Mouse (Mus musculus): ENCODE measurements around the gene Gm45808.
A peak's percentile ranks its signal among the peaks of the same experiment; 100 is the strongest.
"Not testable (repeated sequence)": the region's sequence is repeated elsewhere in the genome, so short reads cannot be mapped to it uniquely, and the experiment has no call there.

Gm45808 gene

DNA sequence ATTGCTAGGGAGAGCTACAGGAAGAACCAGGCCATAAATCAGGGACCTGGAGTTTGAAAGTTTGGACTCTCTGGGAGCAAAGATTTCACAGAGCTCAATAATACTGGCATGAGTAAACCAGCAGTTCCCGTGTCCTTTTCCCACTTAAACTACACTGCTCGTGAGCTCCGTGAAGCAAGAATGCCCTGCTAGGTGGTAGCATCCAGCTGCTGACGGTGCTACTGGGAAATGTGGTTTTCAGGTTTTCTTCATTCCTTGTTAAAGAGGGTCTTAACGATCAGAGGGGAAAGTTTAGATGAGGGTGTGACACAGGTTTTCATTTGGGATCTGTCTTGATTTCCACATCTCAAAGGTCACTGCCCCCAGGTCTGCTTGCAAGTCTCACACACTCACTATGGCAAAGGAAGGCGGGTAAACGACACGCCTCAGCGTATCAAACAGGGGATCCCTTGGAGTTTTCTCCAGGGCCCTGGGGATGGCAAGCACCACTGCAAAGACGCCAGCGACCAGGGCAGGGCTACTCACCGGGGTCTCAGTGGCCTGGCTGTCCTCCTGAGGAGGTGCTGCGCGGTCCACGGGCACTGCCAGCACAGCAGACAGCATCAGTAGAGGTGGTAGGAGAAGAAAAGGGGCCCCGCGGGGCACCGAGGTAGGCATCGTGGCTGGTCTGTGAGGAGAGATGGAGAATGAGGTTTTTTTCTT lies 22.7 kb upstream of the Gm45808 start:
- no peak for DNase-seq (ENCODE audit: low spot score)

DNA sequence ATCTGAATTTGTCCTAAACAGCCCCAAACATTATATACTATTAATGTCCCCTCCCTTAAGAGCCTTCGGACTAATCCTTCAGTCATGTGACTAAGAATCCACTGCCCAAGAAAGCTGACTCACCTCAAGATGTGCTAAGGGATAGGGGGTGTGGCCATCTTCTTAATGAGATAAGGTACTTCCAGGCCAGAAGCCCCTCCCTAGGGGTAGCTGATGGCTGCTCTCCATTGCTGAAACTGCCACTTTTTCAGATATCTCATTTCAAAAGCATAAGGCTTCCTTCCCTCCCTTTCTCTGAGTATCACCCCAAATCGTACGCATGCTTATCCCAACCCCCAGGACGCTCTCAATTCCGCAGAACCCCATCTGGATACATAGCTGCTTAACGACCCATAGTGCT lies 21.9 kb upstream of the Gm45808 start:
- DNase-seq (ENCODE audit: low spot score): no peak

DNA sequence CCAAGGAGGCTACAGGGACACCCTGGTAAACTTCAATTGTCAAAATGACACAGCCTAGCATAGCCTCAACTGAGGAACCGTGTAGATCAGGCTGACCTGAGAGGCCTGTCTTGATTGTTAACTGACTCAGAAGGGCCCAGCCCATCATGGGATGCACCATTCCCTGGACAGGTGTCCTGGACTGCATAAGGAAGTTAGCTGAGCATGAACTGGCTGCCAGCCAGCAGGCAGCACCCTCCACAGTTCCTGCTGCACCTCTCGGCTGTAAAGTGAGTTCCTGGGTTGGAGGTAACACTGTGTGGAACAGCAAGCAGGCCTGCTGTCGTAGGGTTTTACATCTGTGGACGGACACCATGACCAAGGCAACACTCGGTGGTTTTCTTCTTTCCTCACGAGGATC lies 21.0 kb upstream of the Gm45808 start:
- DNase-seq (ENCODE audit: low spot score): no peak

DNA sequence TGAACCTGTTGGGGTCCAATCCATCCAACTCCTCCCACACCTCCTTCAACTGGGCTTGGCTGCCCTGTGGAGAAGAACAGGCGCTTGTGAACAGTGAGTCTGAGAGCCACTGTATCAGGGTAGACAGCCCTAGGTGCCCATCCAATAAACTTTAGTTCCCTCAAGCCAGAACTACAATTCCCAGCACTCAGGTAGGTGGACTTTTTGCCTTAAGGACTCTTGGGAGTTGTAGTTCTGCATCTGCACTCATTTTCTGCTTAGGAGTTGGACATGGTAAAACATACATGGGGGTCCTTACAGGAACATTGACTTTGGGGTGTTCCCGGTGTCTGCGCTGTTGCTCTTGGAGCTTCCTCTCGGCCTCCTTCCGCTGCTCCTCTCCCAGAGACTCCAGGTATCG lies 11.8 kb upstream of the Gm45808 start:
- no peak for DNase-seq (ENCODE audit: low spot score)

DNA sequence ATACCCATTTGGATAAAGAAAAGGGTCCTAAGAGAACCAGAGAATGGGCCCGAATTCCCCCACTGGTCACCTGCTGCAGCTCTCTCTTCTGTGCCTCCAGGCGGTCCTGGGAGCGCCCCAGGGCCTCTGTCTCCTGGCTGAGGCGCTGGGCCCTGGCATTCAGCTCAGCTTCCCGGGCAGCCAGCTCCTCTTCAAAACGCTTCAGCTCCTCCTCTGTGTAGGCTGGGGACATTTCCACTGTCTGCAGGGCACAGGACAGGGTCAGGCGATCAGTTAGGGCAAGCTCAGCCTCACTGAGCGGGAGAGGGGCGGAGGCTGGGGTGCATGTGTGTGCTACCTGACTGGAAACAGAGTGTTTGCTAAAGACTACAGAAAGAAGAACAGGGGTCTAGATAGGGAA lies 7.9 kb upstream of the Gm45808 start:
- DNase-seq (ENCODE audit: low spot score): no peak

DNA sequence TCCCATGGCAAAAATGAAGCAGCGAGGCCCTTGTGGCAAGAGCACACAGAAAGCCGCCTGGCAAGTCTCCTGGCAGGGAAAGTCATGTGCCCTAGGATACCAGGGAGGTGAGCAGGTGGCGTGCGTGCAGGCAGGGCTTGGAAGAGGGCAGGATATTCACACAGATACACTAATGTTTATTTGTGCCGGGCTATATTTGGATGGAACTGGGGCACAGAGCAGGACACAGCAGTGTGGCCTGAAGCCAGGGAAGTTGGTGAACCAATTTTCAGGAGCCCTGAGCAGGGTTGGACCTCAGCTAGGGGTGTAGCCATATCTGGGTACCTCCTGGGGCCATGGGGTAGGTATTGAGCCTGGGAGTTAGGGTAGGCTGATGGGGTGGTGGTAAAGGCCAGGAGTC lies 6.3 kb upstream of the Gm45808 start:
- DNase-seq (ENCODE audit: low spot score): no peak

DNA sequence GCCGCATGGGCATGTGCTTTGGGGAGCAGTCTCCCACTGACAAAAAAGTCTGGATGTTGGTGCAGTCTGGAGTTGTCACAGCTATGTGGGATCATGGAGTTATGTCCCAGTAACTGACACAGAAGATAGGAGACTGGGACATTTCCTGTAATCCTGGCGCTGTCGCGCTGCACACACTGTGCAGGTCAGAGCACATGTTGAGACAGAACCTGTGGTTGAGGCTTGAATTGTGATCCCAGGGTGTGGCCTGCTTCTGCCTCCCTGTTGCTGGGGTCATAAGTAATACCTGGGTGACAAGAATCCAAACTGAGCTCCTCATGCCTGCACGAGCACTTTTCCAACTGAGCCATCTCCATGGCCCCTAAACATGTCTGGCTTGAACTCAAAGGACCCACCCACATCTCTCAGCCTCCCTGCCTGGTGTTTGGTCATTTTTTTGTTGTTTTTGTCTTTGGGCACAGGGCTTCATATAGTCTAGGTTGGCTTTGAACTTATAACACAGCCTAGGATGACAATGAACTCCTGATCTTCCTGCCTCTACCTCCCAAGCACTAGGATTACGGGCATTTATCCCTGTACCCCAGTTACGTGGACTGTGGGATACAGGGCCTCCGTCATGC lies 5.7 kb upstream of the Gm45808 start:
- DNase-seq (ENCODE audit: low spot score): no peak

DNA sequence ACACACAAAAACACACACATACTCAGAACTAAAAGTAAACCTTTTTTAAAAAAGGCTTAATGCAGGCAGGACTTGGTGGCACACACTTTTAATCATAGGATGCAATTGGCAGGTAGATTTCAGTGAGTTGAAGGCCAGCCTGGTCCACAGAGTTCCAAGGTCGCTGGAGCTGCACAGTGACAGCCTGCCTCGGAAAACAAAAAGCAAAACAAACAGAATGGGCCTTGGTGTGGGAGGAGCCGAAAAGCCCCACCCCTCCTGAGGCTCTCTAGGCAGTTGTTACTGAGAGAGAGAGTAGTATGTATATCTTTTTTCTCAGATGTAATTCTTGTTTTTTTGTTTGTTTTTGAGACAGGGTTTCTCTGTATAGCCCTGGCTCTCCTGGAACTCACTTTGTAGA lies 4.7 kb upstream of the Gm45808 start:
- DNase-seq (ENCODE audit: low spot score): no peak

DNA sequence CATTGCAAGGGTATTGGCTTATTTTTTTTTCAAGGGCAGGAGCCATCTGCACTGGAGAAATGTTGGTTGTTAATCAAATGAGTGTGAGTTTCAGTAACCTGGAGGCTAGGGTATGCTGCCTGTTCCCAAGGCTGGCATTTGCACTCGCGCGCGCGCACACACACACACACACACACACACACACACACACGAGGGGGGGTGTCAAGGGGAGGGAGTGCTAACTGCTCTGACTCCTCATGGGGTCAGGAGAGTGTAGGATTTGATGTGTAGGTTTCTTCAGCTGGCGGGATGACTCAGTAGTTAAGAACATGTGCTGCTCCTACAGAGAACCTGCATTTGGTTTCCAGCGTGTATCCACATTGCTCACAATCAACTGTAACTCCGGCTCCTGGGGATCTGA lies 4.2 kb upstream of the Gm45808 start:
- peak; percentile 58 for DNase-seq (ENCODE audit: low spot score)

DNA sequence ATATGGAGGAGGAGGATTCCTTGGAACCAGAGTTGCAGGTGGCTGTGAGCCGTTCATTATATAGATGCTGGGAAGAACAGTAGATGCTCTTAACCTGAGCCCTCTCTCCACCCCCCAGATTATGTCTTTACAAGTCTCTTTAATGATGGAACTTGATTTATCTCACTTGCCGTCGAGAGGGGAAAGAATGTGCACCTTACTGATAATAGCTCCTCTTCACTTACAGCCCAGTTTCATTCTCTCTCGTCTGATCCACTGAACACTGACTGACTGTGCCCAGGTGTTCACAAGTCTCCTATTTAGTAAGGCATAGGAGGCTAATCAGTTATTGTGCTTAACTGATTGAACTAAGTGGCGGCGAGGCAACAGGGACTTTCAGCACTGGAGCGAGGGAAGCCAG lies 3.0 kb upstream of the Gm45808 start:
- DNase-seq (ENCODE audit: low spot score): no peak

DNA sequence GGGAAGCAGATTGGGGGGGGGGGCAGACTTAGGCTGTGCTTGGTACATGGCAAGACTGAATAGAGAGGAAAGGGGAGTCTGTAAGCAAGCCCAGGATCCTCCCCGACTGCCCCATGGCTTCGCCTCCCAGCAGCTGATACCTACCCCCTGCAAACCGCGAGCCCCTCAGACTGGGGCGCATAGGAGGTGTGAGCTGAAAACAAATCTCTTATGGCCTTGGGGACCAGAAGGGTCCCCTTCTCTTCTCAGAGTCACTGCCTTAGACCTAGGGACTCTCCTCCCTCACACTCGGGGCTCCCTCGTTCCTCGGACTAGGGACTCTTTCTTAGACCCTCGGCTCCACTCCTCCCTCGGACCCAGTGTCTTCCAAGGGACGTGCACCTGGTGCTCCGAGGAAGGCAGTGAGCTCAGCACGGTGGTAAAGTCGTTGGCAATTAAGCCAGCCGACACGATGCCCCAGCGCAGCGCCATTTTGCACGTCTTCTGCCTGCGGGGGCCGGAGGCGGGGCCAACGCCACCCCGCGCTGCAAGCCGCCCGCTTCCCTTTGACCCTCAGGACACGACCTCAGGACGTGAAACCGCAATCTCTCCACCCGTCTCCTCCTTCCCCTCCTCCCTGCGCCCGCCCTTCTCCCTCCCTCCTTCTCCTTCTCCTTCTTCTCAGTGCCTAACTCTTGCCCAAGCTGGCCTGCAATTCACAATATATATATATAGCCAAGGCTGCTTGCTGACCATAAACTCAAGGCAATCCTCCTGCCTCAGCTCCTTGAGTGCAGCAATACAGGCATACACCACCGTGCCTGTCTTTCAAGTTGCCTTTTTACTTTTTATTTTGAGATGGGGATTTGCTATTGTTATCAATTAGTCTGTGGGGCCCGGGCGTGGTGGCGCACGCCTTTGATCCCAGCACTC lies 1.9 kb upstream of the Gm45808 start, which contains the start of gene Dhdh:
Gene Dhdh, minus strand, starts transcription at position 513 of the 912 bp plus-strand sequence.
- no peak for DNase-seq (ENCODE audit: low spot score)

DNA sequence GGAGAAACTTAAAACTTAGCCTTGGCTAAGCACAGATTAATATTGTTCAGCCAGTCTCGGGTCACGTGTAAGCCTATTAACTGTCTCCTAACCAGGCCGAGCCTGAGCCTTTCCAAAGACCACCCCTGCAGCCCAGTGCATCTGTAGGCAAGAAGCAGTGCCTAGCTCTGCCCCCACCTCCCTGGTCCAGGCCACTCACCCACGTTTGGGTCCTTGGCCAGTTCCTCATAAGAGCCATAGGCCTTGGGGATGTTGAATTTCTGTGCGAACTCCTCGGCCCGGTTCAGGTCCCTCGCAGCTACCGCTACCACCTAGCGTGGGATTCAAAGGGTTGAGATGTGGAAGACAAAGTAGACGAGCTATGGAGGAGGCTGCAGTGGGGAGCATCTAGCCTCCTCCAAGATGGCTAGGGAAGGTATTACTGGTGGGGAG lies 1.3 kb upstream of the Gm45808 start:
- DNase-seq (ENCODE audit: low spot score): no peak

DNA sequence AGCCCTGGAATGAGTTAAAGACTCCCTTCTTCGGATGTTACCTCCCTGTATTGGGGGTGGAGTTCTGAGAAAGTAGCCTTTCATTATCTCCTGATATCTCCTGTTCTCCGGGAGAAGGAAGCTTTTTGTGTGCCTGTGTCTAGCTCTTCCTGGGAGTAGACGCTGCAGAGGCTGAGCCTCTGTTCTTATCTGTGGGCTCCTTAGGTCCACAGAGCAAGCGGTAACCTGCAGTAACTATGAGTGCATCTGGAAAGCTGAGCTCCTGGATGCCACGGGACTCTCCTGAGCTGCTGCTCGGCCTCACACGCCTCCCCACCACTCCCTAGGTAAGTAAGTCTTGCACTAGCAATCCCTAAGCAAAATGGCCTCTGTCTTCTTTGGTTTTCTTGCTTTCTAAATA lies 453 bp downstream of the Gm45808 start:
- DNase-seq (ENCODE audit: low spot score): no peak

DNA sequence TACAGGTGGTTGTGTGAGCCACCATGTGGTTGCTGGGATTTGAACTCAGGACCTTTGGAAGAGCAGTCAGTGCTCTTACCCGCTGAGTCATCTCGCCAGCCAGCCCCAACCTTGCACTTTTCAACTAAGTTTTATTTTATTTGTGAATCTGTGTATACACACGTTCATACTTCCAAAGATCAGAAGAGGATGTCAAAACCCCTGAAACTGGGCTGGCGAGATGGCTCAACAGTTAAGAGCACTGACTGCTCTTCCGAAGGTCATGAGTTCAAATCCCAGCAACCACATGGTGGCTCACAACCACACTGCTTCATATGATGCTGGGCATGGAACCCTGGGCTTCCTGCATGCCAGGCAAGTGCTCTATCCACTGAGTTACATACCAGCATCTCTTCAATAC lies 1.6 kb downstream of the Gm45808 start:
- DNase-seq (ENCODE audit: low spot score): not testable (repeated sequence)

DNA sequence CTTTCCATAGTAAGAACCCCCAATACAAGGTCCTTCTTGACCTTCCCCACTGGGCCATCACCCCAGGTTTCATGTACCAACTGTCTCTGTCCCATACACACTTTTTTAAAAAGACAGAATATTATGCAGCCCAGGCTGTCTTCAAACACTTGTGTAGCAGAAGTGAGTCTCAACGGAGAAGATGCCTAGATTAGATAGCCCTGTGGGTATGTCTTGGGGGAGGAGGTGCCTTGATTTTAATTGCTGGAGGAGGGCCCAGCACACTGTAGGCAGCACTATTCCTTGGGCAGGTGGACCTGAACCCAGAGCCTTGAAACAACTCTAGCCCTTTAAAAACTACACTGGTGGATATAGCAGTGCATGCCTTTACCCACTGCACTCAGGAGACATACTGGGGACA lies 4.4 kb downstream of the Gm45808 start:
- DNase-seq (ENCODE audit: low spot score): no peak

DNA sequence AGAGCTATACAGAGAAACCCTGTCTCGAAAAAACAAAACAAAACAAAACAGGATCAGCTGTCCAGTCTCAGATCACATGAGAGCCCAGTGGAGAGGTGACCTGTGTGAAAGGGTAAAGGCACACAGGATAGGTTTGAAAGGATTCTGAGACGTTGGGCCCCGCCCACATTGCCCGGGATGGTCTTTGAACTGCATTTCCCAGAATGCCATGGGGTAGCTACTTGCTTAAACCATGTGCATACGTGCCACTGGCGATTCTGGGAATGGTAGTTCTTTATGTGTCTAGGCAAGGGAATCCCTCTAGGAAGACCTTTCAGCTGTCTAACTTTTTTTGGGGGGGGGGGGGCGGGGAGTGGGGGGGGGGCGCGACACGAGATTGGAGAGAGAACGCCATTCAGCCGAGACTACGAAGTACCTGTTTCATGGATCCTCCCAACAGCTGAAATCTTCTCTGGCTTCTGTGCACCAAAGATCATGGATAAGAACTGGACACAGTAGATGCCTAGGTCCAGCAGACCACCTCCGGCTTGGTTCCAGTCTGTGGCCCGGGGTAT lies 5.2 kb downstream of the Gm45808 start, which contains the start of gene Tulp2:
Gene Tulp2, plus strand, starts transcription at position 504 of the 554 bp plus-strand sequence.
- DNase-seq (ENCODE audit: low spot score): peak; percentile 69

DNA sequence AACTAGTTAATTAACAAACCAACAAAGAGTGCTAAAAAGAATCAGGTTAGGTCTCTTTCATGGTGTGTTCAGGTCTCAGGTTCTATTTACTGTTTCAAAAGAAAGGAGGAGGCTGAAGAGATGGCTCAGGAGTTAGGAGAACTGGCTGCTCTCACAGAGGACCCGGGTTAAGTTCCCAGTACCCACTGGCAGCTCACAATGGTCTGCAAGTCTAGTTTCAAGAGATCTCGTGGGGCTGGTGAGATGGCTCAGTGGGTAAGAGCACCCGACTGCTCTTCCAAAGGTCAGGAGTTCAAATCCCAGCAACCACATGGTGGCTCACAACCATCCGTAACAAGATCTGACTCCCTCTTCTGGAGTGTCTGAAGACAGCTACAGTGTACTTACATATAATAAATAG lies 6.3 kb downstream of the Gm45808 start:
- DNase-seq (ENCODE audit: low spot score): not testable (repeated sequence)

DNA sequence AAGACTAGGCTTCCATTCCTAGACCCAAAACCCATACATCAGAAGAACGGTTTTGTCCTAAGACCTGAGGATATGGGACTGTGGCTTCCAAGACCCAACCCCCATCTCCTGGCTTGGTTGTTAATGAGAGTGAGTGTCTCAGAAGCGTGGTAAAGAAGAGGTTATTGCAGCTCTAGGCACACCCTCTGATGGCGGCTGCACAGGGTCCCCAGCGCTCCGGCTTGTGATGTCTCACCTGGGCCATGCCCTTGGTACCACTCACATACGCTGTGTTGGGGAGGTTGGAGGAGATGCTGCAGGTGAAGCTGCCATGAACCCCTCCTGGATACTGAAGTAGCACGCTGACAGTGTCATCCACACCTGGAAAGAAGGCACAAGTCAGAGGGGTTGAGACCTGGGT lies 7.8 kb downstream of the Gm45808 start:
- DNase-seq (ENCODE audit: low spot score): no peak

DNA sequence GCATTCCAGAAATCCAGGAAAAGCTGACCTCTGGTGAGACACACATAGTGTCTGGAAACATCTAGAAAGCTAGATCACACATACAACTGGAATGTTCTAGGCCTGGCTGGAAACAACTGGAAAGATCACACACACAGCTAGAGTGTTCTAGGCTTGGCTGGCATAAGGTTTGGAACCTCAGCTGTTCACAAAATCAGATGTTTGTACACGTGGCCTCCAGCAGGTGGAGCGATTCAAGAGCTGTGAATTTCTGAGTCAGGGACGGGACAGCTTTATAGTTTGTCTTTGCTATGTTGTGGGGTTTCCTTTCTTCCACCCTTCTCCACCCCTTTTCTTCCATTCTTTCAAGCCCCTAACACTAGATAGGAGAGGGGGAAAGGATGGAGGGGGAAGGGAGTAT lies 9.6 kb downstream of the Gm45808 start:
- DNase-seq (ENCODE audit: low spot score): peak; percentile 80

DNA sequence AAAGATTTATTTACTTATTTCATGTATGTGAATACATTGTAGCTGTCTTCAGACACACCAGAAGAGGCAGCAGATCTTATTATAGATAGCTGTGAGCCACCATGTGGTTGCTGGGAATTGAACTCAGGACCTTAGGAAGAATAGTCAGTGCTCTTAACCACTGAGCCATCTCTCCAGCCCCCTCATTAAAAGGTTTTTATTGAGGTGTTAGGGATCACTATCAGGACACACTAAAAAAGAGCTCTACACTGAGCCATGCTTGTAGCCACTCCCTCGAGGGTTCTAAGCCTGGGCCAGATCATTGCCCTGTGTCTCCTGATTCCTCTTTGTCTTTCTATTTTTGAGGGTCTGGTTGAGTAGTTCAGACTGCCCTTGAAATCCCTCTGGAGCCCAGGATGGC lies 10.2 kb downstream of the Gm45808 start:
- no peak for DNase-seq (ENCODE audit: low spot score)

DNA sequence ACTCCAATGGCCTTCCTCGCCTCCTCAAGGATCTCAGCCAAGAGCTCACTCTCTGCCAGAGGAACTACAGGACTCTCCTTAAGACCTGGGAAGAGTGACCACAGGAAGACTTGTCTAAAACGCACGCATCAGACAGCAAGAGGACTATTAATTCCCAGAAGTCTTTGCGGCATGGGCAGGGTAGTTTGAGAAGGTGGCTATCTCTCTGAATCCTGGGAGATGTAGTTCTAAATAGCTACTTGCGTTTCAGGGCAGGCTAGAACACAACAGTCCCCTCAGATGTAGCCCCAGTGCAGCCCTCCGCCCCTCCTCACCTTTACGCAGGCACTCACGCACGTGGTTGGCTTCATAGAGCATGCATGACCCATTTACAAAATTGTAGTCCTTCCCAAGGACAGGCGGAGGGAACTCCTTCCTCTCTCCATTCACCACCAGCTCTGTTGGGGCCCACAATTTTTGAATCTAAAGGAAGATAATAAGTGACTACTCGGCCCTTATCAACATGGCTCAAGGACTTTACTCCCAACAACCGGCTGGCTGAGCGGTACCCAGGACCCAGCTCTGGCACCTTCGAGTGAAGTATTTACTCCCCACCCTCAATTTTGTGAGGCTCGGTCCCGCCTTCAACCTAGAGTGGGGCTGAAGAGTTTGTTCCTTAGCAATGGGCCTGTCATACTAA lies 11.2 kb downstream of the Gm45808 start:
- peak; percentile 79 for DNase-seq (ENCODE audit: low spot score)

DNA sequence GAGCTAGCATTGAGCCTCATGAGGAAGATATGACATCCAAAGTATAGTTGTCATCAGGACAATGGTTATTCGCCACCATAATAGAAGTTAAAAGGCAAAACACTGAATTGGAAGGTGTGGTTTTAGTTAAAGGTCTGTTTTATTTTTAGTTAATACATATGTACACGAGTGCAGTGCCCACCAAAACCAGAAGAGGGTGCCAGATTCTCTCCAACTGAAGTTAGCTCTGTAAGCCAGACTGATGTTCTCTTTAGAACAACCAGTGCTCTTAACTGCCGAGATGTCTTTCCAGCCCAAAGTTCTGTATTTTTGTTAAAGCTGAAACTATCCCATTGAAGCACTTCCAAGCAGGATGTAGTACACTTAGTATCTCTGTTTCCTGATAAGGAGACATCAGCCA lies 15.7 kb downstream of the Gm45808 start:
- peak; percentile 74 for DNase-seq (ENCODE audit: low spot score)
